Mouse (Mus musculus) mature B cell (primary cell): ENCODE data around the gene Aff3.

Source experiments
- in situ Hi-C: fragments of 300-500 bp; cut with MboI; formaldehyde crosslinking; loops from 2 replicates; pipeline ENCODE4 v1.14.3; 2019

Aff3 gene

DNA sequence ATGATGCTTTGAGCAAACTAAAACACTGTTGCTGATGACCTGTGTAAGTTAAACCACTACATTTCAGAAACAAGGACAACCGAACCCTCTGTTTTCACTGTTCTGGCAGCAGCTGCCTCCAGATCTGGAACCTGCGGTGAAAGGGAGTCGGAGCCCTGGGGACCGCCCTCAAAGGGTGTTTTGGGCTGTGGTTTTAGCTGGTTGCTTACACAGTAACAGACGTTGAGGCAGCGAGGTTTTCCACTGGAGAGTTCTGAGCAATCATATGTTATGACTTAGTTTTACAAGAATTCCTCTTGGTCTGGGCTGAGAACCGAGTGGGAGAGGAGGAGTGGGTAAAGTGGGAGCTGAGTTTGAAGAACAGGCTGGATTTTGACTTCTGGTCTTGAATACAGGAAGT lies 7.1 kb downstream of the Aff3 start:
- in situ Hi-C loops = no loop called here

GRCm38 (mm10) chr1:38654981-38655540 lies 9.7 kb downstream of the Aff3 start:
- in situ Hi-C loops = no loop called here

DNA sequence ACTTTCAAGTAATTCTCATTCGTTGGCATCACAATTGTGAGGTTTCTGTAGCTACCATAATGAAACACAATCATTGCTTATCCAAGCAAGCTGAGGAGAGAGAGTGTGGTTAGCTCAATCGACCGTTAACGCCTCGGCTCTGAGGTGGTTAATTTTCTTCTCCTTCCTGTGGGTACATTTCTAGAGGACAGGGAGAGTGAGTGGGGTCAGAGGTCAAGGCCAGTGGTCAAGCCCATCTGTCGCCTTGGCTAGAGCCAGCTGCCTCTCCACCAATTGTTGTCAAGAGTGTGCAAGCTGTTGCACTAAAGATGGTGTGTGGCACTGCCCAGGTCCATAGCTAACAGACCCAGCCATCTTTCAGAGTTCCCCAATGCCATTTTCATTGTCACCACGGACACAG lies 14.7 kb downstream of the Aff3 start:
- in situ Hi-C loops = no loop called here

DNA sequence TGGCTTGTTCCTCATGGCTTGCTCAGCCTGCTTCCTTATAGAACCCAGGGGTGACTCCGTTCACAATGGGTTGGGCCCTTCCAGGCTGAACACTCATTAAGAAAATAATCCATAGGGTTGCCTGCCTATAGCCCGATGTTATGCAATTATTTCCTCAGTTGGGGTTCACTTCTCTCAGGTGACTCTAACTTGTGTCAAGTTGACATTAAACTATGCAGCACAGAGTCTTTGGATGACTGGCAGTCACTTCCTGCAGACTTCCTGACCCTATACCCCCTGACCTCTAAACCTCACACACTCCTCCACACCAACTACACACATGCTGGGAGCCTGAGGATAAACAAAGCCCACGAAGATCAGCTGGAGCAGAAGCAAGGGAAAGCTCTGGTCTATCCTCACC lies 15.6 kb downstream of the Aff3 start:
- in situ Hi-C loops = no loop called here

DNA sequence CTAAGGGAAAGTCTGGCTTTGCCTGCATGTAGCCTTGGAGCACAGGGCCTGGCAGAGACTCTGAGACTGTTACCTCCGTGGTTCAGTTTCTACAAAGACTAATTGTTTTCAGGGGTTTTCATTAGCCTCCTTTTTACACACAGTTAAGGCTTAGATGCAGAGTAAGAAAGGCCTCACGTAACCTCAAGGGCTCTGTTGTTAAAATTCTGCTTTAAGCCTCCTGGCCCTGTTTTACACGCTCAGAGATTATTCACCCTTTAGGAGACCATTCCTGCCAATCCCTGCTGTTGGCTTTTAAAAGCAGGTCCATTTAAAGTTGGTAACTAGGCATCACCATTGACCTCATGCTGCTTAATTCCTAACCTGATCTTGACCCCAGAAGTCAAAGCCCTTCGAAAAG lies 22.5 kb downstream of the Aff3 start:
- in situ Hi-C loops = no loop called here

- in situ Hi-C loops = no loop called here
Measured at GRCm38 (mm10) chr1:38639669-38640068, 25.1 kb downstream of the Aff3 start.

GRCm38 (mm10) chr1:38635596-38635995 lies 29.2 kb downstream of the Aff3 start:
- in situ Hi-C loops = no loop called here

GRCm38 (mm10) chr1:38634081-38634480 lies 30.7 kb downstream of the Aff3 start:
- in situ Hi-C loops = no loop called here

DNA sequence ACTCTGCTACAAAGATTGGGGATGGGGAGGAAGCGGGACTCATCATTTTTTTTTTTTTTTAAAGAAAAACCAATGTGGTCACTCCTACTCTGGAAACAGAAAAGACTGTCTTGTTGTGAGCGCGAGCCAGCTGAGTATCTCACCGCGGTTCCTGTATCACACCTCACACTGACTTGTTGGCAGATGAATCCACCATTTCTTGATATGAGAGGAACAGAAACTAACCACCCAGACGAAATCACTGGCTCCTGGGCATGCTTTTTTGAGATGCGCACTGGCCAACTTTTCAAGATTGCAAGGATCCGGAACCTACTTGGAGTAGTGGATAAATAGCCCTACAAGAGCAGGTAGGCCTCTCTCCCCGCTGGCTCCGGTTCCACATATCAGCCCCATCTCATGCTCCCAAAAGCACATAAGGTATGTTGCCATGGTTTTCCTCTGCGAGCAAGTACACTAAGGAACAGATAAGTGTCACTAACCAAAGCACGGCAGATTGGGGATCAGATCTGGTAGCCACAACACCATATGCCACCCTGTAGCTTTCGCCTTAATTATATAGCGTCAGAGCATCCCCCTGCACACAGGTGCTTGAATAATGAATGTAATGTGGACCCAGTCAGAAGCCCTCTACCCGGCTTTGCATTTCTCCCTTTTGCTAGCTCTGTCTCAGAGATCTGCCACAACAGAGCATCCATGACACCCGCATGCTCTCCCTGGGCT lies 32.1 kb downstream of the Aff3 start:
- in situ Hi-C loops = no loop called here

DNA sequence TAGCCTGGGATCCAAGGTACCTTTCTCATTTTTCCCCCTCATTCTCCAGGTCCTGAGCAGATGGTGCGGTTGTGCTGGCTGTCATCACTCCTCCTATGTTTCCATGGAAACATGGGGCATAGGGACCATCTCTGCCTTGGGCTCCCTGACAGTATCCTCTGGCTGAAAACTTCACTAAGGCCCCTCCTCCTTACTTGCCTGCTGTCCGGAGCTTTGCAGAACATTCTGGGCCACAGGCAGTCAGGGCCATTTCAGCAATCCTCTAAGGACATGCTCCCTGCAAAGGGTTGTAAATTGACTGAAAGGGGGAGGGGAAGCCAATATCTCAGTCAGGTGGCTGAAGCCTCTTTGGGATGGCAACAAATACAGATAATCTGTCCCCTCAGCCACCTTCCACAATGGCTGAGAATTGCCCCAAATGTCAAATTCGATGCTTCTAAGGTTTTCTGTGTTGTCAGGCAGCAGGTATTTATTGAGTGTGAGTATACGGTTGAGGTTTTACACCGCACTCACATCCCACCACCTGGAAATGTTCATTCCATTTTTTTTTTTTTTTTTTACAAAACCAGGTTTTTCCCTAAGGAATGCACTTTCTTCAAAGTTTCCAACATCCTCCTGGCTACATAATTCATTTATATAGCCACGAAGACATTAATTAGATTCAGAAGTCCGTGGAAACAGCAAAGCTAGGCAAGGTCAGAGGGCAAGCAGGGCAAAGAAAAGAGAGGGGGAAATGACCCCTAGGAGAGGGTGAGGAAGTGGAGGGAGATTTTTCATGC lies 33.1 kb downstream of the Aff3 start:
- in situ Hi-C loops = no loop called here

DNA sequence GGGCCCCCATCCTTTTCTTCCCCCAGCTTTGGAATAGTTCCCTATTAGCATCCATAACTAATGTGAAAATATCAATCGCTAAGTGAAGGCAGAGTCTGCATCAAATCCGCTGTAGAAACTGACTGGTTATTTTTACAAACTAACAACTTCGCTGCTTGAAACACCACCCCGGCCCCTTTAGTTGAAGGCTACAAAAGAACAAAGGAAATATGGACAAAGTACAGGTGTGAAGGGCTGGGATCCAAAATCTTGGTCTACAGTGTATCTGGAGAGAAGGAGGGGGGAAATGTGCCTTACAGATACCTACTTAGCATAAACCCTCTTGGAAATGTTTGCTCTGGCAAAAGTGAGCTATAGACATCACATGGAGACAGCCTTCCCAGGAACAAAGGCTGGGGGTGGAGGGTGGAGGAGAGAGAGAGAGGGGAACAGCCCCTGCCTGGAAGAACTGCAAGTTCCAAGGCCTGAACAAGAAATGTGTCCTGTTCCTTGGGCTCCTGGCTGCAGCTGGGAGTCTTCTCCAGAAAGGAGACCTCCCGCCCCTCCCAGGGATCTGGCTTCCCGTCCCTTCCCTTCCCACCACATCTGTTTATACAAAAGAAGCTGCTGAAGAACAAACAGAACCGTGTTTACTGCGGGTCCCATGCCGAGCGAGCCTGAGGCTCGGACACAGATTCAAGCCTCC lies 35.7 kb downstream of the Aff3 start:
- in situ Hi-C loops = no loop called here

DNA sequence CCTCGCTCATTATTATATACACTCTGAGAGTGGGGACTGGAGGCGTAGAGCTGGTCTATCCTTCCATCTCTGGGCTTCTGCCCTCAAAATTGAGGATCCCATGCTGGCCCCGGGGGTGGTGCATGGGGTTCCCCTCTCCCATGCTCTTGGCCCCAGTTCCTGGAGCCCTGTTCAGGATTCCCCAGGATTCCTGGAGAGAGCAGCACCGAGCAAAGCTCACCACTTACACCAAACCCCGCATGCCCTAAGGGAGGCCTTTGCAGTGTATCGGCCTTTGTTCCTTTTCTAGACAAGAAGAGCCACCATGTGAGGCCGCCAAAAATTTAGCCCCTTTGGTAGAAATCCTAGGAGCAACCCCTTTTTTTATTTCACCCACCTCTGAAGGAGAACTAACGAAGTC lies 36.3 kb downstream of the Aff3 start:
- in situ Hi-C loops = no loop called here

DNA sequence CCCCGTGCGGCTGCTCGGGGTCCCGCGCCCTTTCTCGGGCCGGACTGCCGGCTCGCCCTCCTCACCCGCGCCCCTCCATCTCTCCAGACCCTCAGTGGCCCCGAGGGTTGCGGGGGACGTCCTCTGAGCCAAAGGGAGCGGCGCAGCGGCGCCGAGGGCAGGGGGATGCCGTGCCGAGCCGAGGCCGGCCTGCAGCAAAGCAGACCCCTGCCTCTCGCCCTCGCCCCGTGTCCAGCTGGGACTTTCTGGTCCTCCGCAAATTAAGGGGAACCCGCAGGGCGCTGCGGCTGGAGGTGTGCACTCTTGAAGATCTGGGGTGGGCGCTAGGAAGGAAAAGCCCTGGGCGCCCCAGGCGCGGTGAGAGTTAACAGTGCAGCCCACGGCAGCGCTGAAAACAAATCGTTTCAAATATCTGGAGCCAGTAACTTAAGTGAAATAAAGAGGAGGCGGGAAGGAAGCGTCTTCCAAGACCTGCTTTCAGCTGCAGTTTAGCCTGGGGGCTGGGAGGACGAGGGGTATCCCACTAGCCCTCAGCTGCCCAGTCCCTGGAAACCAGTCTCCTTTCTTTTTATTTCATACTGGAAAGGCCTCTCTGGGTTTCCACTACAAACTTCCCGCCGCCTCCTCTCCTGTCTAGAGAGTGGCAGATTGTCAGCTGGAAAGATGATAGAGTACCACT lies 36.9 kb downstream of the Aff3 start:
- in situ Hi-C loops = no loop called here

GRCm38 (mm10) chr1:38626739-38627661 lies 37.8 kb downstream of the Aff3 start:
- in situ Hi-C loops = no loop called here

DNA sequence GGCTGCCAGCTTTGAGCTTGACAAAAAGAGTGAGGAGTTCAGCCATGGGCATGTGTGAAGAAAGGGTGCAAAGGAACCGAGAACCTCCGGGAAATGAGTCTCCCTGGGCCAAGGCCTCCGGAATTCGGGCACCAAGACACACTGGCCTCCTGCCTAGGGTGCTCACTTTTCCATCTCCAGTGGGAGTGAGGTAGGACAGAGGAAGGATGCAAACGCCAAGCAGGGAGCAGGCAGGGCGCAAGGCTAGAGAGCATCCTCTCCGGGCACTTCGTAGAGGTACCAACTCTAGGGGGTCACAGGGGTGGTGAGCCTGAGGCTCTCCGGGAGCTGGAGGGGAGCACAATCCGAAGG lies 38.4 kb downstream of the Aff3 start:
- in situ Hi-C loops = no loop called here

DNA sequence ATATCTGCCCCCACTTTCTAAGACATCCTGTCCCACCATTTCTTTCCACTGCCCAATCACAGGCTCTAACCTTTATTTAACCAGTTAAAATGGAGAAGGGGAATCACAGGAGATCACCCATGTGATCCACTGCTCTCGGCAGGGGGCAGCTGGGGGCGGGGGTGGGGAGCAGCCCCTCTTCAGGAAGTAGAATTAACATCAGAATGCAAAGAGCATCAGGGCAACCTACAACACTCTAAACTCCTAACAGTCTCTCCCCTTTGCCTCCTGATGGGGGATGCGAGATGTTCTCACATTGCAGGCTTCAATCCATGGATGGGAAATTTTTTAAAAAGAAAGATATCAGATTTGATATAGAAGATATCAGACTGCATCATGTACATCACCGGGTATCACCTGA lies 42.9 kb downstream of the Aff3 start:
- in situ Hi-C loops = no loop called here

- in situ Hi-C loops = no loop called here
Measured at GRCm38 (mm10) chr1:38620401-38620800, 44.4 kb downstream of the Aff3 start.

DNA sequence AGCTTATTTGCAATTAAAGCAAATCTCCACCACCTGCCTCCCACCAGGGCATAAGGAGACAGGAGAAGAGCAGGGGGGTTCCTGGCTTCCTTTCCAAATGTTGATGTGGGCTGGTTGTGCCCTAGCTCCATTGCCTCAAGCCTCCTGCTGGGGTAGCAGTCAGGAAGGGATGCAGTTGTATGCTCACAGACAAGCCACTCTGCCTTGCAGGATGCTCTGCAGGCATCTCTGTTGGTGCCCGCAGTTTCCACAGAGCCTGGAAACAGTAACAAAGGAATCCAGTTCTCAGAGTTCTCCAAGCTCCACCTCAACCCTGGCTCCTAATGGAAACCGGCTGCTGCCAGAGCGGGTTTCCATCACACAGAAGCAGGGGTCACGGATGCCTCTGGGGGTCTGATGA lies 58.0 kb downstream of the Aff3 start:
- in situ Hi-C loops = no loop called here

GRCm38 (mm10) chr1:38605426-38605825 lies 59.3 kb downstream of the Aff3 start:
- in situ Hi-C loops = no loop called here

- in situ Hi-C loops = no loop called here
Measured at GRCm38 (mm10) chr1:38604611-38605010, 60.1 kb downstream of the Aff3 start.
